Mouse (Mus musculus): ENCODE measurements around the gene Rfwd3.
"Not testable (repeated sequence)": the region's sequence is repeated elsewhere in the genome, so short reads cannot be mapped to it uniquely, and the experiment has no call there.

The Rfwd3 gene

DNA sequence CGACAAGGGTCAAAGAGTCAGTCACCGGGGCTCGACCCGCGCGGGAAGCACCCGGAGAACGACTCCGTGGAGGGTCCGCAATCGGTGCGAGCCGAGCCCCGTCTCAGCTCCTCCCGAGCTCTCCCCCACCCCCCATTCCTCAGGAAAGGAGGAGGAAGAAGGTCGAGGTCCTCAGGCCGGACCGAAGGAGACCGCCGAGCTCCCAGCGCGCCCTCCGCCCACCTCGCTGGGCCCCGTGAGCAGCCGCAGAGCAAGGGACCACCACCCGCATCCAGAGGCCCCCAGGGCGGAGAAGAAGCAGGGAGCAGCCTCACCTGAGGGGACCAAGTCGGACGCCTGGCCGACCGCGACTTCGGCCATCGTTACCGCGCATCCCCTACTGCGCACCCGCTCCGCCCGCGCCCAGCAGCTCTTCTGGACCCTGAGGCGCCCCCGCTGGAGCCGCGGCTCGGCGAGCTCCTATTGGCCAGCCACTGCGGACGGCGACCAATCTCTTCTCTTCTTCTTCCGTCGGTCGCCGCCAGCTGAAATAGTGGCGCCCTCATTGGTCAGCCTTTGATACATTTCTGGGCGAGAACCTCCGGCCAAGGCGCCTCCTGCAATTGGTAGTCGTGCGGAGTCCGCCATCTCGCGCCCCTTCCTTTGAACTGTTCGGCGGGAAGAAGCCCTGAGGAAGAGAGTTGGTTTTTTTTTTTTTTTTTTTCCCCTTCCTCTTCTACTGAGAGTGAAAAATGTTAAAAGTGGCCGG is at the start of gene Rfwd3:
TSS of gene Rfwd3 (minus strand) at position 402 of the 748 bp plus-strand sequence.
- peak; percentile 87 for DNase-seq (ENCODE audit: low spot score)

DNA sequence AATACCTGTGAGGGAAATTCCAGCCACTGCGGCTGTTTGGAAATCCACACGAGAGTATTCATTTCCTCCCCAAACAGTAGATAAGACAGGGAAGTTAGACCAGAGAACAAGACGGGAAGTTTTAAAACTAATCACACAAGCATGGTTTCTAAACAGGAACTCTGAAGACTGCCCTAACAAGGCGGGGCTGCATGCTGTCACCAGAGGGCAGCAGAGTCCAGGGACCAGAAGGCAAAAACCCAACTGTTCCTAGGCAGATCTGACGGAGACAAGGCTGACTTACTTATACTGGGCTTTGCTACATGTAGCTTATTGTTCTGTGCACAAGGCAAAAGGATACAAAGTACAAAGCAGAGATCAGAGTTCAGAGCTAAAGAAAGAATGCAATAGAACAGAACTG is 43.2 kb upstream of the Rfwd3 start:
- DNase-seq (ENCODE audit: low spot score) = peak; percentile 77

DNA sequence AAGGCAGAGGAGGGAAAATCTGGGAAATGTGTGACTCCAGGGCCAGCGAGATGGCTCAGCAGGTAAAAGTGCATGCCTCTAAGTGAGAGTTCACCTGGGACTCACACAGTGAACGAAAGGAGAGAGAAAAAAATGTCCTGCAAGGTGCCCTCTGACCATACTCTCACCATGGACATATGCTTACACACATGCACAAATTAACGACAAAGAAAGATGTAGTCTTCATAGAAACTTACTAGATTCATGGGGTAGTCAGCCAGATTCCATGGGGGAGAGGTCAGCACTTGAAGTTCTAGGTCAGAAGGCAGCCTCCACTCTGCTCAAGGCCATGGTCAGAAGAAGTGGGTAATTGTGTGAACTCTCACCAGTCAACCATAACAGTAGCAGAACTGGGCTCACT is 40.2 kb upstream of the Rfwd3 start:
- DNase-seq (ENCODE audit: low spot score) = no peak

GRCm38 (mm10) chr8:111338370-111339208 is 38.6 kb upstream of the Rfwd3 start:
- no peak for DNase-seq (ENCODE audit: low spot score)

- DNase-seq (ENCODE audit: low spot score) = peak; percentile 51
Observed at GRCm38 (mm10) chr8:111337890-111338347, 37.9 kb upstream of the Rfwd3 start, which contains the start of gene Mlkl. Gene Mlkl, minus strand, starts transcription at chr8:111338177.

DNA sequence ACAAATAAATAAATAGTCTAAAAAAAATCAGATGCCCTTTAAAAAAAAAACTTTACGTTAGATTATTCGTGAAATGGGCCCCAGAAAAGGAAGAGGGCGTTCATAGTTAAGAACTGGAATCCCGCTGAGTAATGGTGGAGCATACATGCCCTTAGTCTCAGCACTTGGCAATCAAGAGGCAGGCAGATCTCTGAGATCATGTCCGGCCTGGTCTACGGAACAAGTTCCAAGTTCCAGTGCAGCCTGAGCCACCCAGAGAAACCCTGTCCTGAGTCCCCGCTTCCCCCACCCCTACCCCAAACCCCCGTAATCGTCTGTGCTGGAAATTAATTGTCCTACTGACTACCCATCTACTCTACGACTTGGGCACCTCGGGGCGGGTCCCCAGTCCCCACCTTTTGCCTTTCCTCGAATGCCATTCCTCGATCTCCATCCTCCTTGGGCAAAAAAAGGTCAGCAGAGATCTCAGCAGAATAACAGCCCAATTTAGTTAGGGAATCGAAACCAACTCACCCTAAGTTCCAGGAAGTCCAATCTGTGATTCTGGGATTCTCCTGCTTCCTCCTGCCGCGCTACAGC is 37.4 kb upstream of the Rfwd3 start:
- DNase-seq (ENCODE audit: low spot score) = no peak

DNA sequence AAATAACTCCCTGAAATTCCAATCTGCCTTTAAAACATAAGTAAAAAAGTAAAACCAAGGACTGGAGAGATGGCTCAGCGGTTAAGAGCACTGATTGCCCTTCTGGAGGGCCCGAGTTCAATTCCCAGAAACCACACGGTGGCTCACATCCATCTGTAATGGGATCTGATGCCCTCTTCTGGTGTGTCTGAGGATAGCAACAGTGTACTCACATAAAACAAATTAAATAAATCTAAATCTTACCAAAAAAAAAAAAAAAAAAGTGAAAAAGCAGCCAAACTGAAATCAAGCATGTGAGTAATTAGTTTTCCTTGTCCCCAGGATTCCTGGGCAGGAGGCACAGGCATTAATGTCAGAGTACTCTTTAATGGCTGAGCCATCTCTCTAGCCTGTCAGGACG is 36.7 kb upstream of the Rfwd3 start:
- no peak for DNase-seq (ENCODE audit: low spot score)

DNA sequence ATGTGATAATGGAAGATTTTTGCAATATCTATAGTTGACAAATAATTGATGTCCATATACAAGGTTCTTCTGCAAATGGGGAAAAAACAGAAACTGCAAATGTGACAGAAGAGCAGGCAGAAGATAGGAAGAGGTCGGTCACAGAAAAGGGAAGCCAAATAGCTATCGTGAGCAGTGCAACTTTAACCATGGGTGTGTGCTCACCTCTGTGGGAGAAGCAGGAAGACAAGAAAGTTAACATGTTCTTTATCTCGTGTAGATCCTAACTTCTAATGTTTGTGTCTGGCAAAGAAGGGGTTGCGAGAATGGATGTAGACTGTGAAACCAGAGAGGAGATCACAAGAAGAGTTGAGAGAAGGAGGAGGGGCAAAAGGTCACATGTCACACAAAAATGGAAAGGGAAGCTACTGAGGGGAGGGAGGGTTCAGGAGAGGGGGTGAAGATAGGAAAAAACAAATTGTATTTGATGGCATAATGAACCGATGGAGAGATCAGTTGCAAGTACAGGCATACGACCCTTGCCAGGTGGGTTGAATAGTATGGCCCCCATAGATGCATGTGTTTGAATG is 25.3 kb upstream of the Rfwd3 start:
- DNase-seq (ENCODE audit: low spot score) = no peak

DNA sequence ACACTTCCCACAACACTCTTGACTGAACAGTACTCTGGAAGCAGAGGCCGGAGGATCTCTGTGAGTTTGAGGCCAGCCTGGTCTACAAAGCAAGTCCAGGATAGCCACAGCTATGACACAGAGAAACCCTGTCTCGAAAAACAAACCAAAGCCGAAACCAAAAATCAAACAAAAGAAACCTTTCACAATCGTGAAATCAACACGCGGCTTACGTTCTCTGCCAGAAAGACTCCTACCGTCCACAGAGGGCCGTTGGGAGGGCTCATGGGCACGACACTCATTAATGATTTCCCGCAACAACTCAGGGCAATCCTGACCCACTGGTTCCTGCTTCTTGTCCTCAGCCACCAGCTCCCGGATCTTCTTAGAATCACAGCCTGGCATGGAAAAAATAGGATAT is 14.7 kb upstream of the Rfwd3 start:
- no peak for DNase-seq (ENCODE audit: low spot score)

DNA sequence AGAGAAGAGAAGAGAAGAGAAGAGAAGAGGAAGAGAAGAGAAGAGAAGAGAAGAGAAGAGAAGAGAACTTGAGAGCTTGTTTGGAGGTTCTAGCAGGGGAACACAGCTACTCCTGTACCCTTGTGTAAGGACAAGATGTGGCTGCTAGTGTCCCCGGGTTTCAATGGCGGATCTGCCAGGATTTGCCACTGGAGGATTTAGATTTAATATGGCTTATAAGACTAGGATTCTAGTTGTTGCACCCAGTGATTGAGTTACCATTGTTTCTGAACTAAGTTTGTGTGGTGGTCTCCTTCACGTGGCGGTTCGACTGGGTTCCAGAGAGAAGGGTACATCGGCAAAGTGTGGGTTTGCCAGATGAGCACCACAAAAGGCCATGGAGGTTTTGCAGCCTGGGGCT is 13.9 kb upstream of the Rfwd3 start:
- not testable (repeated sequence) for DNase-seq (ENCODE audit: low spot score)

GRCm38 (mm10) chr8:111312758-111313162 is 12.7 kb upstream of the Rfwd3 start:
- DNase-seq (ENCODE audit: low spot score) = no peak

DNA sequence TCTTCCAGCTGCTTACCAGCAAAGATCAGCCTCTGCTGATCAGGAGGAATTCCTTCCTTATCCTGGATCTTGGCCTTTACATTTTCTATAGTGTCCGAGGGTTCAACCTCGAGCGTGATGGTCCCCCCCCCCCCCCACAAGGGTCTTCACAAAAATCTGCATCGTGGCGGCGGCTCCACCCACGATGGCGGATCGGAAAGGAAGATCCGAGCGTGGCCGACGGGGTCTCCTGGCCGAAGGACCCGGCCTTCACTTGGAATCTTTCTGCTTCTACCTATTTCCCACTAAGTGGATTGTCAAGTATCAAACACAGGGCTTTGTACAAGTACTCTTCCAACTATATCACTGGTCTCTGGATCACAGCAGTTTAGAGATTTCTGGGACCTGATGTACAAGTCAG is 10.0 kb upstream of the Rfwd3 start:
- not testable (repeated sequence) for DNase-seq (ENCODE audit: low spot score)

DNA sequence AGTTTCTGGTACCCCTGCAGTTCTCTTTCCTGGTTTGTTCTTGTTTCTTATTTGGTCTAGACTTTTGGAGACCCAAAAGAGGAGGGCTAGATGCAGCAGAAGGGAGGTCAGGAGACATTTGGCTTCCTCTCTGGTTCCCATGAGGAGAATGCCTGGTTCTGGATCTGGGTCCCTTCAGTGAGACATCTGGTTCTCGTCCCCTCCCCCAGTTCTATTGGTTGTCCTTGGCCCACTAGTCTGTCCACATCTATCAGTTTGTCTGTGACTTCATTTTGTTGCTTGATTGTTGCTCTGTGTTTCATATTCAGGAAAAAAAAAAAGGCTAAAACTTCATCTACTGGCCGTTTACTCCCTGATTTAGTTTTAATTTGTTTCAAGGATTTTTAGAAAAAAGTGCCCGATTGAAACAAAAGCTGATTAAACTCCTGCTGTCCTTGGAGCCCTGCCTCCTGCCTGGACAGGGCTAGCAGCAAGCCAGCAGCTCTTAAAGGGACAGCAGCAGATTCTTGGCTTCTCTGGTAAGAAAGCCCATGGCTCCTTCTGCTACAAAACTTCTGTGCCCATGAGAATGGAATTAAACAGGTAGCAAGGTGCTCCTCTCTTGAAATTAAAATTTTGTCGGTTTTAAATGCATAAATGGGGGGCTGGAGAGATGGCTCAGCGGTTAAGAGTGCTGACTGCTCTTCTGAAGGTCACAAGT is 5.2 kb upstream of the Rfwd3 start:
- peak; percentile 25 for DNase-seq (ENCODE audit: low spot score)

DNA sequence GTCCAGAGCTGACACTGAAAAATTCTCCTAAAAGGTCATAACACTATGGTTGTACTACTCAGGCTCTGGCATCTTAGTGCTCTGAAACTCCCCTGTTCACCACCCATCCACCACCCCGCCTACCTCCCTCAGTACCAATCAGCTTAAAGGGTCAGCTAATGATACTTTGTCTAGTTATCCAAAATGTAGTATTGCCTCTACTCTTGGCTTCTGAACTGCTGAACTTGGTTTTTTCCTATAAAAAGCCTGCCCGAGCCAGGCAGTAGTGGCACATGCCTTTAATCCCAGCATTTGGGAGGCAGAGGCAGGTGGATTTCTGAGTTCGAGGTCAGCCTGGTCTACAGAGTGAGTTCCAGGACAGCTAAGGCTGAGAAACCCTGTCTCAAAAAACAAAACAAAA is 4.3 kb upstream of the Rfwd3 start:
- no peak for DNase-seq (ENCODE audit: low spot score)

- not testable (repeated sequence) for DNase-seq (ENCODE audit: low spot score)
Observed at GRCm38 (mm10) chr8:111303076-111303803, 3.2 kb upstream of the Rfwd3 start.

DNA sequence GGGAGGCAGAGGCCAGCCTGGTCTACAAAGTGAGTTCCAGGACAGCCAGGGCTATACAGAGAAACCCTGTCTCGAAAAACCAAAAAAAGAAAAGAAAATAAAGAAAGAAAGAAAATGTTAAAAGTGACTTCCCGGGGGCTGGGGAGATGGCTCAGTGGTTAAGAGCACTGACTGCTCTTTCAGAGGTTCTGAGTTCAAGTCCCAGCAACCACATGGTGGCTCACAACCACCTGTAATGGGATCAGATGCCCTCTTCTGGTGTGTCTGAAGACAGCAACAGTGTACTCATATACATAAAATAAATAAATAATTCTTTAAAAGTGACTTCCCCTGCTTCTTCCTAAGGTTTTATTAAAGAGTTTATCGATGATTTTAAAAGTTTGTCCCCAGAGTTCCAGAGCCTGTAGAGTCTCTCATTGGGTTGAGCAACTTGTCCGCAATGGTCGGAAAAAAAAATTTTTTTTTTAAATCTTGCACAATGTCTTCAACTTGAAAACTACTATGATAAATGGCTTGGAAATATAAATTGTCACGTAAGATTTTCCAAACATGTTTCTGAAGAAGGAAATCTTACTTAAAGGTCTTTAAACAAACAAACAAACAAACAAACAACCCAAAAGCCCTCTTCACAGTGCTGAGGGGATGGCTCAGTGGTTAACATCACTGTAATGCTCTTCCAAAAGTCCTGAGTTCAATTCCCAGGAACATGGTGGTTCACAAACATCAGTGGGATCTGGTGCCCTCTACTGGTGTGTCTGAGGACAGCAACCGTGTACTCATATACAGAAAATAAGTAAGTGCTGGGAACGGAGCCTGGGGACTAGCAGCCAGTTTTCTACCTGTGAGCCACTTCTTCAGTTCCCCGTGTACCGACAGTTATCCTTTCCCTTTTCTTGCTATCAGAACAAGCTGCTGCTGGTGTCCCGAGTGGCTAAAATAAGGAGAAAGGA is 850 bp upstream of the Rfwd3 start:
- DNase-seq (ENCODE audit: low spot score) = no peak

DNA sequence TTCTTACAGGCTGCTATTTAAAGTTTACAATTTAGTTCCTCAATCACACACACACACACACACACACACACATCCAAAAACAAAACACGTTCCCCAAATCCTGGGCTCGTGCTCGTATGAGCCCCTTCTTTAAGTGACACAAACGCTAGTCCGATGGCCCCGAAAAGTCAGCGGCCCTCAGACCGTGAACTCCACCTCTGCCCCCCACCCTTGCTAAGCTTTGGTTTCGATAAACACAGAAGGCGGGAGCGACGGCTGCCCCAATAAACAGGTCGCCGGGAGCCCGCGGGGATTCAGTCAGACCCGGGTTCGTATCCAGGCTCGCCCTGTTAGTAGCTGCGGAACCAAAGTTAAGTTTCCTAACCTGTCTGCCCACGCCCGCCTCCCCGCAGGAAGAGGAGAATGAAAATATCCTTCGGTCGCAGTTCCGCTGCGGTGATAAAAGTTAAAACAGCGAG is 630 bp downstream of the Rfwd3 start:
- peak; percentile 18 for DNase-seq (ENCODE audit: low spot score)

GRCm38 (mm10) chr8:111298011-111298410 is 2.0 kb downstream of the Rfwd3 start:
- no peak for DNase-seq (ENCODE audit: low spot score)

- DNase-seq (ENCODE audit: low spot score) = no peak
Observed at GRCm38 (mm10) chr8:111291733-111292132, 8.3 kb downstream of the Rfwd3 start.

GRCm38 (mm10) chr8:111290586-111290985 is 9.4 kb downstream of the Rfwd3 start:
- DNase-seq (ENCODE audit: low spot score) = no peak
